Mouse (Mus musculus): ENCODE results near the gene Olfr97. TPM values are rescaled to one million over a fixed set of nuclear protein-coding genes. Genes with fewer than 3 reads are reported as not detected.
"Not testable (repeated sequence)": the region's sequence is repeated elsewhere in the genome, so short reads cannot be mapped to it uniquely, and the experiment has no call there.

The Olfr97 gene
- not detected in 2 replicates for polyA plus RNA-seq (2015; fragmentation: Nextera tagmentation; extraction: Ambion mirVana)

- 91% methylated on average over 2 of the region's 2 CpGs for WGBS
- H3K9ac ChIP-seq, H3K4me2 ChIP-seq: not testable (repeated sequence)
Measured at GRCm38 (mm10) chr17:37237230-37237629, at the start of gene Olfr97. Olfr97 (minus strand) TSS chr17:37237330.

GRCm38 (mm10) chr17:37283360-37283759 is 46.2 kb upstream of the Olfr97 start, which contains the start of gene Olfr99:
Olfr99 (minus strand) TSS chr17:37283460.
- no peaks in the 10 kb centered on the region for H3K36me3 ChIP-seq
- H3K4me1 ChIP-seq (replicated peaks), result no peaks in the 10 kb centered on the region
- 69% methylated on average over 1 of the region's 1 CpGs for WGBS
- H3K9me3 ChIP-seq, result no peaks in the 10 kb centered on the region
- no peak within 1 kb of the TSS for H3K4me3 ChIP-seq
- no peak for ATAC-seq (ENCODE audit: low read depth)
- no peak within 1 kb of the TSS for H3K4me2 ChIP-seq
- no peak within 1 kb of the TSS for H3K27ac ChIP-seq (replicated peaks)
- H3K9ac ChIP-seq, result no peak within 1 kb of the TSS
- no peaks in the 10 kb centered on the region for H3K27me3 ChIP-seq

More at GRCm38 (mm10) chr17:37237230-37237629, at the start of gene Olfr97:
- not testable (repeated sequence) for H3K9me3 ChIP-seq; ATAC-seq (ENCODE audit: low read depth); H3K4me3 ChIP-seq; H3K36me3 ChIP-seq; H3K27ac ChIP-seq (replicated peaks); H3K4me1 ChIP-seq (replicated peaks); H3K27me3 ChIP-seq

DNA sequence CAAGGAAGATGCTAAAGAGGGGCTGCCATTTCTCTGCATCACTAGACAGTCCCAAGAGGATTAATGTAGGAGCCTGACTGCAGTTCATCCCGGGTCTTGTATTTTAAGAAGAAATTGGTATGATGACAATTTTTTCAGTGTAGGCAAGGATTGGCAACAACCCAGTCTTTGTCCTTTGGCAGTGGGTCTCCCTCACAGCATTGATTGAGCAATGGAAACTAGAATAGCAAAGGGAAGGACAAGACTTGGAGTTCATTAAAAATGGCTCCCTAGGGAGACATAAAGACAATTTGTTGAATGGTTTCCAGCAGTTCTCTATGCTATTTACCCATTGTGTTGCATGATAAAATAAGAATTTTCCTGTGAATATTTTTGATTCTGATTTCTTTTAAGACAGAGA is 43.2 kb upstream of the Olfr97 start:
- H3K36me3 ChIP-seq, result no peaks in the 10 kb centered on the region
- H3K4me2 ChIP-seq, result no peak overlapping the region
- no peak overlapping the region for H3K27ac ChIP-seq (replicated peaks)
- no peaks in the 10 kb centered on the region for H3K27me3 ChIP-seq
- no peak overlapping the region for H3K4me3 ChIP-seq
- H3K4me1 ChIP-seq (replicated peaks), result no peaks in the 10 kb centered on the region
- no peak overlapping the region for H3K9ac ChIP-seq
- no peak for ATAC-seq (ENCODE audit: low read depth)
- WGBS, result 86% methylated on average over 1 of the region's 1 CpGs
- no peaks in the 10 kb centered on the region for H3K9me3 ChIP-seq

GRCm38 (mm10) chr17:37276573-37276972 is 39.4 kb upstream of the Olfr97 start:
- H3K4me3 ChIP-seq, result no peak overlapping the region
- no peaks in the 10 kb centered on the region for H3K36me3 ChIP-seq
- no peak overlapping the region for H3K27ac ChIP-seq (replicated peaks)
- no peak overlapping the region for H3K9ac ChIP-seq
- no peaks in the 10 kb centered on the region for H3K4me1 ChIP-seq (replicated peaks)
- H3K4me2 ChIP-seq, result no peak overlapping the region
- no peaks in the 10 kb centered on the region for H3K9me3 ChIP-seq
- no peaks in the 10 kb centered on the region for H3K27me3 ChIP-seq
- ATAC-seq (ENCODE audit: low read depth), result no peak

GRCm38 (mm10) chr17:37275626-37276248 is 38.6 kb upstream of the Olfr97 start:
- Histone ChIP-seq H3K36me3 (no peaks in the 10 kb centered on the region), H3K9ac (no peak overlapping the region), H3K4me3 (no peak overlapping the region), H3K9me3 (no peaks in the 10 kb centered on the region), H3K27ac (replicated peaks) (no peak overlapping the region), H3K4me1 (replicated peaks) (peaks cover under 1% of the 10 kb centered on the region), H3K27me3 (peaks cover 4% of the 10 kb centered on the region; the same call in 1 of the 2 replicates), H3K4me2 (no peak overlapping the region)
- no peak for ATAC-seq (ENCODE audit: low read depth)
- 78% methylated on average over 2 of the region's 2 CpGs for WGBS

DNA sequence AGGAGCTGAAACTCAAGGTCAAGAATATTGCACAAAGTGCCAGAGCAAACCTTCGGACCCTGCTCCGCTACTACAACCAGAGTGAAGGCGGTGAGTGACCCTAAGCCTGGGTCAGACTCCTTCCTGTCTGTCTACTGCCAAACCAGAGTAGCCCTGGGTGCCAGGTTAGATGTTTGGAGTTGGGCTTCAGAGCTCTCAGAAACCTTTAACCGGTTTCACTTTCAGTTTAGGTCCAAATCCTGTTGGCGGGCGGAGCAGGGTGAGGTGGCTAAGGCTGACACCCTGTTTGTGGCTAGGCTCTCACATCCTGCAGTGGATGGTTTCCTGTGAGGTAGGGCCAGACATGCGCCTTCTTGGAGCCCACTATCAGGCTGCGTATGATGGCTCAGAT is 33.6 kb upstream of the Olfr97 start:
- no peak; the same call in 1 of the 2 replicates for ATAC-seq (ENCODE audit: low read depth)
- Histone ChIP-seq H3K4me1 (replicated peaks) (peaks cover 6% of the 10 kb centered on the region), H3K27ac (replicated peaks) (no peak overlapping the region), H3K36me3 (no peaks in the 10 kb centered on the region), H3K9ac (peak overlapping the region; percentile 61), H3K9me3 (no peaks in the 10 kb centered on the region), H3K4me3 (peak overlapping the region; percentile 47), H3K4me2 (peak overlapping the region; percentile 80), H3K27me3 (peaks cover 6% of the 10 kb centered on the region; the same call in 1 of the 2 replicates)
- WGBS, result 74% methylated on average over 8 of the region's 8 CpGs

DNA sequence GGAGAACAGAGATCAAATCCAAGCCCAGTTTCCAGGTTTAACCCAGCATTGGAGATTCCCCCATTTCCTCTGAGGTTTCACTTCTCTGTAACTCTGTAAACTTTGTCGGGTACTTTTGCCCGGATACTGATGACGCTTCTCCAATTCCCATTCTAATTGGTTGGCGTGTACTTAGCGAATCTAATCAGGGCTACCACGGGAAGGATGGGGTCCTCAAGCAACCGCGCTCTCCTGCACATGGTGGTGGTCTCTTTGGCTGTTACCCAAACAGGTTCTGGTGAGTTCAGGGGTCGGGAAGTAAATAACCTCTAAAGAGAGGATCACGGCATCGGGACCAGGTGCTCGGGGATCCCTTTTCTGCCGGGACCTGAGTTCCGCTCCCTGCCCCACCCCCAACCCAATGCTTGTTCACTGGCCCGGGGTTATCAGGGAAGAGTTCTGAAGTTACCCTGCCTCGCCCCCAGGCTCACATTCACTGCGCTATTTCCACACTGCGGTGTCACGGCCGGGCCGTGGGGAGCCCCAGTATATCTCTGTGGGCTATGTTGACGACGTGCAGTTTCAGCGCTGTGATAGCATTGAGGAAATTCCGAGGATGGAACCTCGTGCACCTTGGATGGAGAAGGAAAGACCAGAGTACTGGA is 33.0 kb upstream of the Olfr97 start, which contains the start of gene H2-M3:
Gene H2-M3 (plus strand): TSS at position 163 of the 644 bp plus-strand sequence.
- Histone ChIP-seq H3K27ac (replicated peaks) (no peak within 1 kb of the TSS), H3K9ac (peak within 1 kb of the TSS; percentile 61), H3K27me3 (peaks cover 6% of the 10 kb centered on the region; the same call in 1 of the 2 replicates), H3K4me3 (peak within 1 kb of the TSS; percentile 47), H3K4me1 (replicated peaks) (peaks cover 6% of the 10 kb centered on the region), H3K4me2 (peak within 1 kb of the TSS; percentile 80), H3K36me3 (no peaks in the 10 kb centered on the region), H3K9me3 (no peaks in the 10 kb centered on the region)
- ATAC-seq (ENCODE audit: low read depth), result peak; percentile 98
- 5% methylated on average over 26 of the region's 26 CpGs for WGBS

- Histone ChIP-seq H3K36me3 (no peaks in the 10 kb centered on the region), H3K4me1 (replicated peaks) (no peaks in the 10 kb centered on the region), H3K4me3 (no peak within 1 kb of the TSS), H3K4me2 (no peak within 1 kb of the TSS), H3K27me3 (no peaks in the 10 kb centered on the region), H3K9me3 (no peaks in the 10 kb centered on the region), H3K9ac (no peak within 1 kb of the TSS), H3K27ac (replicated peaks) (no peak within 1 kb of the TSS)
- WGBS, result 81% methylated on average over 1 of the region's 1 CpGs
- no peak for ATAC-seq (ENCODE audit: low read depth)
Measured at GRCm38 (mm10) chr17:37263626-37264025, 26.5 kb upstream of the Olfr97 start, which contains the start of gene Olfr98. Olfr98 (minus strand) TSS chr17:37263749.

DNA sequence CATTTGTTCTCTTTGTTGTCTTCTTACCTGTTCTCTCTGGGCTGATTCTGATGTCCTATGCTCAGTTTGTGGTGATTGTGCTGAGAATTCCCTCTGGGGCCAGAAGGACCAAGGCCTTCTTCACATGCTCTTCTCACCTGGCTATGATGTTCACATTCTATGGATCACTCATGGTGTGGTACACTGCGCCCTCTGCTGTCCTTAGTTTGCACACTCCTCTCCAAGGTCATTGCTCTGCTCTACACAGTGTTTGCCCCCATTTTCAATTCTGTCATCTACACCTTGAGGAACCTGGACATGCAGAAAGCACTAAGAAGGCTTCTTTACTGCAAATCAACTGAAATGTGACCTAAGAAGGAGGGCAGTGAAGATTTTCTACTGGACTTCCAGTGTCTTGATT is 13.4 kb upstream of the Olfr97 start:
- no peak overlapping the region for H3K9ac ChIP-seq
- 15% methylated on average over 1 of the region's 1 CpGs for WGBS
- no peak overlapping the region for H3K27ac ChIP-seq (replicated peaks)
- H3K4me2 ChIP-seq, result no peak overlapping the region
- no peaks in the 10 kb centered on the region for H3K4me1 ChIP-seq (replicated peaks)
- no peak for ATAC-seq (ENCODE audit: low read depth)
- H3K36me3 ChIP-seq, result no peaks in the 10 kb centered on the region
- H3K27me3 ChIP-seq, result no peaks in the 10 kb centered on the region
- H3K4me3 ChIP-seq, result no peak overlapping the region
- no peaks in the 10 kb centered on the region for H3K9me3 ChIP-seq

- H3K4me2 ChIP-seq, result no peak overlapping the region
- no peaks in the 10 kb centered on the region for H3K9me3 ChIP-seq
- H3K4me3 ChIP-seq, result no peak overlapping the region
- H3K36me3 ChIP-seq, result no peaks in the 10 kb centered on the region
- H3K9ac ChIP-seq, result no peak overlapping the region
- H3K27me3 ChIP-seq, result no peaks in the 10 kb centered on the region
- ATAC-seq (ENCODE audit: low read depth), result no peak
- no peak overlapping the region for H3K27ac ChIP-seq (replicated peaks)
- H3K4me1 ChIP-seq (replicated peaks), result no peaks in the 10 kb centered on the region
Measured at GRCm38 (mm10) chr17:37249460-37249859, 12.3 kb upstream of the Olfr97 start.

GRCm38 (mm10) chr17:37246715-37247114 is 9.6 kb upstream of the Olfr97 start:
- ATAC-seq (ENCODE audit: low read depth), result no peak
- no peaks in the 10 kb centered on the region for H3K4me1 ChIP-seq (replicated peaks)

GRCm38 (mm10) chr17:37242198-37242597 is 5.1 kb upstream of the Olfr97 start:
- 56% methylated on average over 3 of the region's 3 CpGs for WGBS

More at GRCm38 (mm10) chr17:37246715-37247114, 9.6 kb upstream of the Olfr97 start:
- H3K4me3 ChIP-seq, result no peak overlapping the region
- H3K4me2 ChIP-seq, result no peak overlapping the region
- H3K9ac ChIP-seq, result no peak overlapping the region
- H3K27me3 ChIP-seq, result no peaks in the 10 kb centered on the region
- H3K9me3 ChIP-seq, result no peaks in the 10 kb centered on the region
- no peak overlapping the region for H3K27ac ChIP-seq (replicated peaks)
- H3K36me3 ChIP-seq, result no peaks in the 10 kb centered on the region
- WGBS, result 36% methylated on average over 5 of the region's 5 CpGs

More at GRCm38 (mm10) chr17:37242198-37242597, 5.1 kb upstream of the Olfr97 start:
- no peaks in the 10 kb centered on the region for H3K4me1 ChIP-seq (replicated peaks)
- no peak for ATAC-seq (ENCODE audit: low read depth)
- H3K27me3 ChIP-seq, result no peaks in the 10 kb centered on the region
- no peaks in the 10 kb centered on the region for H3K36me3 ChIP-seq
- no peak overlapping the region for H3K27ac ChIP-seq (replicated peaks)
- H3K4me2 ChIP-seq, result no peak overlapping the region
- no peak overlapping the region for H3K9ac ChIP-seq
- H3K4me3 ChIP-seq, result no peak overlapping the region
- 0 out of 2 replicates have a peak, but pooled peaks cover 7% of the 10 kb centered on the region for H3K9me3 ChIP-seq

Measured in neural tube, embryonic 13.5 days (tissue).